8 mouse cellular contexts compared by ENCODE assay signal in genomic region chr2:150023873-150024339, GRCm38 (mm10).
DNase-seq lines count a peak whose midpoint lies in the region; ATAC-seq and TF ChIP-seq lines count a peak whose summit lies in the region.

No protein-coding gene starts in this region.

- peak; percentile 68 for DNase-seq in lung, postnatal 0 days (ENCODE audit: low spot score)
- DNase-seq in lung, postnatal 25 days (ENCODE audit: low spot score), result no peak
- peak; percentile 32 for DNase-seq in cerebellum, adult 8-10 months
- peak; percentile 63 for DNase-seq in forebrain, postnatal 0 days
- peak; percentile 11 for DNase-seq in telencephalon, adult 2 months (ENCODE audit: low read depth, low spot score)
- no peak for DNase-seq in ovary, adult 18-20 months (ENCODE audit: low spot score)

- TF ChIP-seq CTCF in lung, postnatal 0 days (IDR thresholded peaks at IDR 0.05), result peak; percentile 69
- TF ChIP-seq CTCF in forebrain, postnatal 0 days (IDR thresholded peaks at IDR 0.05; ENCODE audit: low read depth), result peak; percentile 71

- WGBS in lung, postnatal 0 days, result 41% methylated on average over 2 of the region's 2 CpGs
- 5% methylated on average over 2 of the region's 2 CpGs for WGBS in forebrain, postnatal 0 days
- 32% methylated on average over 2 of the region's 2 CpGs for WGBS in limb, embryonic 13.5 days

- no peaks in the 10 kb centered on the region for H3K4me1 ChIP-seq in lung, postnatal 0 days (ENCODE audit: insufficient read depth, low read depth, low read length)
- no peaks in the 10 kb centered on the region for H3K4me1 ChIP-seq in forebrain, postnatal 0 days (ENCODE audit: insufficient read depth)
- 0 out of 2 replicates have a peak, but pooled peaks cover 4% of the 10 kb centered on the region for H3K4me1 ChIP-seq in limb, embryonic 13.5 days

- TF ChIP-seq EP300 in lung, postnatal 0 days (IDR thresholded peaks at IDR 0.05), result no peak

- no peak overlapping the region for H3K4me2 ChIP-seq in lung, postnatal 0 days (replicated peaks; ENCODE audit: low read depth, low read length)
- no peak overlapping the region for H3K4me2 ChIP-seq in forebrain, postnatal 0 days (ENCODE audit: low read depth)
- H3K4me2 ChIP-seq in limb, embryonic 13.5 days (replicated peaks), result no peak overlapping the region

- H3K4me3 ChIP-seq in lung, postnatal 0 days (ENCODE audit: low read depth, low read length), result no peak overlapping the region
- H3K4me3 ChIP-seq in forebrain, postnatal 0 days (ENCODE audit: low read depth, low read length), result no peak overlapping the region
- H3K4me3 ChIP-seq in limb, embryonic 13.5 days, result no peak overlapping the region

- H3K27me3 ChIP-seq in lung, postnatal 0 days (replicated peaks; ENCODE audit: insufficient read depth, low read length), result no peaks in the 10 kb centered on the region
- H3K27me3 ChIP-seq in forebrain, postnatal 0 days (ENCODE audit: insufficient read depth, low read length), result no peaks in the 10 kb centered on the region
- H3K27me3 ChIP-seq in limb, embryonic 13.5 days, result no peaks in the 10 kb centered on the region

- H3K9me3 ChIP-seq in lung, postnatal 0 days (ENCODE audit: low read length), result no peaks in the 10 kb centered on the region
- no peaks in the 10 kb centered on the region for H3K9me3 ChIP-seq in forebrain, postnatal 0 days (ENCODE audit: low read length)
- no peaks in the 10 kb centered on the region for H3K9me3 ChIP-seq in limb, embryonic 13.5 days

- H3K36me3 ChIP-seq in lung, postnatal 0 days (ENCODE audit: insufficient read depth, low read length), result no peaks in the 10 kb centered on the region
- no peaks in the 10 kb centered on the region for H3K36me3 ChIP-seq in forebrain, postnatal 0 days (ENCODE audit: insufficient read depth)
- H3K36me3 ChIP-seq in limb, embryonic 13.5 days, result no peaks in the 10 kb centered on the region

- H3K9ac ChIP-seq in lung, postnatal 0 days (replicated peaks; ENCODE audit: low read depth), result no peak overlapping the region
- H3K9ac ChIP-seq in forebrain, postnatal 0 days, result no peak overlapping the region
- H3K9ac ChIP-seq in limb, embryonic 13.5 days, result no peak overlapping the region

- ATAC-seq in lung, postnatal 0 days, result peak; percentile 67
- peak; percentile 93 for ATAC-seq in forebrain, postnatal 0 days
- peak; percentile 81 for ATAC-seq in limb, embryonic 13.5 days (ENCODE audit: low FRiP score, low read depth)
- ATAC-seq in CD4-positive, CD25-positive, alpha-beta regulatory T cell, adult 4 months, result no peak

- H3K27ac ChIP-seq in lung, postnatal 0 days (ENCODE audit: low read length), result no peak overlapping the region
- H3K27ac ChIP-seq in forebrain, postnatal 0 days (ENCODE audit: low read depth, low read length), result no peak overlapping the region
- H3K27ac ChIP-seq in limb, embryonic 13.5 days, result no peak overlapping the region

Comparison
In these comparisons a context has a peak if more than half of its experiments do, and no peak if none do; other contexts are left out.
1. DNase-seq: peak in lung, postnatal 0 days (single experiment), cerebellum, adult 8-10 months (single experiment), forebrain, postnatal 0 days (single experiment) and telencephalon, adult 2 months (single experiment); none in lung, postnatal 25 days (single experiment) and ovary, adult 18-20 months (single experiment).